Mouse (Mus musculus) midbrain, embryonic 13.5 days (tissue): ENCODE results near the gene Kcnj4. TPM values are rescaled to one million over a fixed set of nuclear protein-coding genes. Genes with fewer than 3 reads are reported as not detected.

Source experiments
- ATAC-seq: fragments of 200-750 bp; cut with Nextera tagmentation; 2 replicates; pipeline ENCODE4 v1.8.0; 2017; ENCODE audit warnings: mild to moderate bottlenecking, moderate TSS enrichment, moderate library complexity
- H3K27ac ChIP-seq: fragments of 300-500 bp; sonication (generic); 2 replicates; pipeline ENCODE4 v1.5.1; 2015; ENCODE audit warnings: inconsistent platforms, mild to moderate bottlenecking, moderate library complexity
- H3K27me3 ChIP-seq: fragments of 300-500 bp; sonication (generic); 2 replicates; pipeline ENCODE4 v1.6.1; 2015; ENCODE audit warnings: mild to moderate bottlenecking, inconsistent platforms
- H3K36me3 ChIP-seq: fragments of 300-500 bp; sonication (generic); 2 replicates; pipeline ENCODE4 v1.6.1; 2015; ENCODE audit warnings: mild to moderate bottlenecking, inconsistent platforms
- H3K4me1 ChIP-seq: fragments of 300-500 bp; sonication (generic); replicated peaks from 2 replicates; pipeline ENCODE4 v1.6.1; 2015; ENCODE audit warnings: inconsistent platforms
- H3K4me2 ChIP-seq: fragments of 300-500 bp; sonication (generic); replicated peaks from 2 replicates; pipeline ENCODE4 v1.6.1; 2015; ENCODE audit warnings: moderate library complexity, mild to moderate bottlenecking, inconsistent platforms
- H3K4me3 ChIP-seq: fragments of 300-500 bp; sonication (generic); replicated peaks from 2 replicates; pipeline ENCODE4 v1.5.1; 2015; ENCODE audit warnings: mild to moderate bottlenecking, inconsistent platforms
- H3K9ac ChIP-seq: fragments of 300-500 bp; sonication (generic); replicated peaks from 2 replicates; pipeline ENCODE4 v1.6.1; 2015; ENCODE audit warnings: mild to moderate bottlenecking, inconsistent platforms
- H3K9me3 ChIP-seq: fragments of 300-500 bp; sonication (generic); 2 replicates; pipeline ENCODE4 v1.6.1; 2016; ENCODE audit warnings: mild to moderate bottlenecking, inconsistent platforms
- WGBS: fragments of 180-500 bp; shearing (Covaris S2); methylation state at CpG from one replicate; pipeline ENCODE4 v1.1.7; 2015; 5-methylcytosine and 5-hydroxymethylcytosine counted together
- polyA plus RNA-seq: library from polyadenylated mRNA; unstranded; fragments of >200 nt; fragmentation: Nextera tagmentation; extraction: Ambion mirVana; gene quantifications from 2 replicates; pipeline ENCODE4 v1.2.1, GENCODE M21; 2015

The Kcnj4 gene
- polyA plus RNA-seq, 1 experiment from 2014 or later, result not detected

DNA sequence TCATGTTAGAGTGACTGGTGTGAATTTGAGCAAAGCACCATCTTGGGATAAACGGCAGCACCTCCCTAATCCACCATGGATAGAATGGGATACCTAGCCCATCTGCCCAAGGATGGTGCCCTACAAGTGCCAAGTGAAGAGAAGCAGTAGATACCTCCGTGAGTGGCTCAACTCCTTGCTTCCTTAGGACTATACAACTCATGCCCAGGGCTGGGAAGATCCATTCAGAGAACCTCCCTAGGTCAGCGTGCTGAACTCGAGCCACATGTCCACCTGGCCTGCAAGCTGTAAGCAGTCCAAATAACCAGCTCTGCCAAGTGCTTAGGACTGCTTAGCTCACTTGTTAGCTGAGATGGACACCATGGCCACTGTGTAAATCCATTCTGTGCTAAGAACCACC is 22.2 kb upstream of the Kcnj4 start:
- Histone ChIP-seq H3K27ac (no peak overlapping the region), H3K9ac (no peak overlapping the region)
- ATAC-seq, result no peak

DNA sequence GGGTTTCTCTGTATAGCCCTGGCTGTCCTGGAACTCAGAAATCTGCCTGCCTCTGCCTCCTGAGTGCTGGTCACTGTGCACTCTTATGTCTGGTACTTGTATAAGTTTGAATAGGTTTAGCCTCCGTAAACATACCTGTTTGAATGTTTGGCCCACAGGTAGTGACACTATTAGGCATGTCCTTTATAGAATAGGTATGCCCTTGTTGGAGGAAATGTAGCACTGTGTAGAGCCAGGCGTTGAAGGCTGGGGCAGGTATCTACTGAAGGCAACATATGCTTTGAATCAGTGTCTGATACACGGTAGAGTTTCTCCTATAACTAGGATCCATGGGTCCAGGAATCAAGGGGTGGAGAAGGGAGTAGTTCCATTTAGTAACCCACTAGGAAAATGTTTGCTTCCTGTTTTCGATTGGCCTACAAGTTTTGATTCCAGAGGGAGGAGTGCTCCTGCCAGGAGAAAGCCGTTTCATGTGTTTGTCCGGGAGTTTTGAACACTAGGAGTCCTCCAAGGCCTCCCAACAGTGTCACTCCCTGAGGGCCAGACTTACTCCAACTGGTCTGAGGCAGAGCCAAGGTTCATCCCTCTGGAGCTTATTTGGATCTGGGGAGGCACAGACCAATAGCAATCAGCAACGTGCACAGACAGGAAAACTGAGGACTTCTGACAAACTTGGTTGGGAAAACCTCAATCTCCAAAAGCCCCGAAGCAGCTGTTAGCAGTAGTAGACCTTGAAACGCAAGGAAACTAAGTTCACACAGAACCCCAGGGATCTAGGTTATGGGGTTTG is 21.1 kb upstream of the Kcnj4 start:
- H3K9ac ChIP-seq, result no peak overlapping the region
- no peak overlapping the region for H3K27ac ChIP-seq
- H3K4me2 ChIP-seq, result no peak overlapping the region
- peak; percentile 50; the same call in 1 of the 2 replicates for ATAC-seq
- H3K36me3 ChIP-seq, result peaks cover 54% of the 10 kb centered on the region
- no peaks in the 10 kb centered on the region for H3K4me1 ChIP-seq
- WGBS, result 69% methylated on average over 9 of the region's 9 CpGs
- H3K4me3 ChIP-seq, result no peak overlapping the region
- H3K27me3 ChIP-seq, result no peaks in the 10 kb centered on the region
- no peaks in the 10 kb centered on the region for H3K9me3 ChIP-seq

More for the DNA sequence above, 22.2 kb upstream of the Kcnj4 start:
- Histone ChIP-seq H3K4me3 (no peak overlapping the region), H3K36me3 (peaks cover 64% of the 10 kb centered on the region), H3K27me3 (no peaks in the 10 kb centered on the region), H3K4me2 (no peak overlapping the region), H3K4me1 (no peaks in the 10 kb centered on the region), H3K9me3 (no peaks in the 10 kb centered on the region)
- WGBS, result 84% methylated on average over 4 of the region's 4 CpGs

DNA sequence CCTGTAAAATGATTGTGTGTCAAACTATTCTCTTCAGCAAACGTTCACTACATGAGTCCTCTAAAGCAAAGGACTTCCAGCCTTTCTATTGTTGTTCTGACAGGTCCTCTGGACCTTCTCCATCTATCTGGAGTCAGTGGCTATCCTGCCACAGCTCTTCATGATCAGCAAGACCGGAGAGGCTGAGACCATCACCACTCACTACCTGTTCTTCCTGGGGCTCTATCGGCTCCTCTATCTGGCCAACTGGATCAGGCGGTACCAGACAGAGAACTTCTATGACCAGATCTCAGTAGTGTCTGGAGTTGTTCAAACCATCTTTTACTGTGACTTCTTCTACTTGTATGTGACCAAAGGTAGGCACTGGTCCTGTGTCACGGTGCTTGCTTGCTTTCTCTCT is 20.5 kb upstream of the Kcnj4 start:
- H3K4me2 ChIP-seq, result no peak overlapping the region
- no peak overlapping the region for H3K9ac ChIP-seq
- no peak for ATAC-seq
- no peaks in the 10 kb centered on the region for H3K9me3 ChIP-seq
- no peak overlapping the region for H3K4me3 ChIP-seq
- H3K27ac ChIP-seq, result no peak overlapping the region
- no peaks in the 10 kb centered on the region for H3K27me3 ChIP-seq
- H3K36me3 ChIP-seq, result peaks cover 47% of the 10 kb centered on the region
- 90% methylated on average over 5 of the region's 5 CpGs for WGBS
- H3K4me1 ChIP-seq, result no peaks in the 10 kb centered on the region

DNA sequence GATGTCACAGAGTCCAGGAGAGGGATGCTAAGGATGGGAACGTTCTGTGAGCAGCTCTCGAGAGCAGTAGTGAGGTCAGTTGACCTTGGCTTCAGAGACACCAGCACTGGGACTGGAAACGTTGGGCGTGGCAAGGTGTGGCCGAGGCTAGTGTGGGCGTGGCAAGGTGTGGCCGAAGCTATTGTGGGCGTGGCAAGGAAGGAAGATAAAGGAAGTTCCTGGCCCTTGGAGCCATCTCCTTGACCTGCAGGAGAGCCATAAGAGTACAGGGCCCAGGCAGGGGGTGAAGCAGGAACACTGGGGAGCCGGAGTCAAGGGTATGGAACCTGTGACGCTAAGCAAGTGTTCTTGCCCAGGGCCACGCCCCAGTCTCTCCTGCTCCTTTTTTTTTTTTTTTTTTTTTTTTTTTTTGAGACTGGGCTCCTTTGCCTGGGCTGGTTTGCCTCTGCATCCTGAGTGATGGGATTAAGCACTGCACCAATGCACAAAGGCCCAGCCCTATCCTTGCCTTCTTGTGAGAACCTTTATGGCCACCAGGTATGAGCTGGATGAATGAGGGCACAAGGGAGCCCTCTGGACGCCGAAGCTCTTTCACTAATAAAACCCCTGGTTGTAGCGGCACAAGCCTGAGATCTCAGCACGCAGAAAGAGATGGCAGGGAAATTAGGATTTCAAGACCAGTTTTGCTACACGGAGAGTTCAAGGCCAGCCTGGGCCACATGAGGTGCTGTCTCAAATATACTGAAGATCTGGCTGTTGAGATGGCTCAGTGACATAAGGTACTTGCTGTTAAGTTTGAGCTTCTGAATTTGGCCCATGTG is 14.6 kb upstream of the Kcnj4 start:
- WGBS, result 49% methylated on average over 16 of the region's 16 CpGs
- no peak for ATAC-seq

DNA sequence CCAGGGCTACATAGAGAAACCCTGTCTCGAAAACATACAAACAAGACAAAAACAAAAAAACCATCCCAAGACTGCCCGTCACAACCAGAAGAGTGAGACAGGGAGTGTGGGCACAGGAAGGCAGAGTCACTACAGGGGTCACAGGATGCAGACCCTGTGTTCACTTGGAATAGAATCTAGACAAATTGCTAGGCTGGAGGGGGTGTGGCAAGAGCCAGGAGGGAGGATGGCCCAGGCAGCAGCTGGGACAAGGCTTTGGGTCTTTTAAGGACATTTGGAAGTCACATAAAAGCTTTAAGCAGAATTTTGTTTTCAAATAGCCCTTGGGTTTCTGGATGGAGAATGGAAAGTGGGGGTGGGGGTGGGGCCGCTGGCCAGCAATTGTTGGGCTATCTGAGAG is 13.5 kb upstream of the Kcnj4 start:
- no peak overlapping the region for H3K4me2 ChIP-seq
- no peak overlapping the region for H3K9ac ChIP-seq
- H3K9me3 ChIP-seq, result no peaks in the 10 kb centered on the region
- H3K36me3 ChIP-seq, result no peaks in the 10 kb centered on the region
- H3K4me3 ChIP-seq, result no peak overlapping the region
- H3K27ac ChIP-seq, result no peak overlapping the region
- WGBS, result 86% methylated on average over 3 of the region's 3 CpGs
- H3K27me3 ChIP-seq, result peaks cover 57% of the 10 kb centered on the region
- H3K4me1 ChIP-seq, result peaks cover 20% of the 10 kb centered on the region
- no peak for ATAC-seq

More for the DNA sequence above, 14.6 kb upstream of the Kcnj4 start:
- Histone ChIP-seq H3K36me3 (no peaks in the 10 kb centered on the region), H3K4me3 (no peak overlapping the region), H3K27me3 (peaks cover 46% of the 10 kb centered on the region), H3K9me3 (no peaks in the 10 kb centered on the region), H3K9ac (no peak overlapping the region), H3K4me2 (no peak overlapping the region), H3K4me1 (peaks cover 20% of the 10 kb centered on the region), H3K27ac (no peak overlapping the region)

- Histone ChIP-seq H3K27me3 (peaks cover 65% of the 10 kb centered on the region), H3K36me3 (no peaks in the 10 kb centered on the region), H3K4me2 (no peak overlapping the region), H3K9ac (no peak overlapping the region), H3K27ac (no peak overlapping the region), H3K9me3 (no peaks in the 10 kb centered on the region), H3K4me1 (peaks cover 22% of the 10 kb centered on the region), H3K4me3 (no peak overlapping the region)
- no peak for ATAC-seq
- WGBS, result 69% methylated on average over 4 of the region's 4 CpGs
These were observed 12.7 kb upstream of the Kcnj4 start for GRCm38 (mm10) chr15:79517710-79518109.

- H3K9me3 ChIP-seq, result no peaks in the 10 kb centered on the region
- H3K4me2 ChIP-seq, result peak within 1 kb of the TSS; percentile 76
- H3K27ac ChIP-seq, result no peak within 1 kb of the TSS
- H3K4me1 ChIP-seq, result peaks cover 32% of the 10 kb centered on the region
- H3K4me3 ChIP-seq, result peak within 1 kb of the TSS; percentile 45
- peak; percentile 40; the same call in 1 of the 2 replicates for ATAC-seq
- H3K27me3 ChIP-seq, result peaks cover 73% of the 10 kb centered on the region
- no peaks in the 10 kb centered on the region for H3K36me3 ChIP-seq
- 1% methylated on average over 65 of the region's 71 CpGs for WGBS
- H3K9ac ChIP-seq, result peak within 1 kb of the TSS; percentile 53
These were observed 11.4 kb upstream of the Kcnj4 start, which contains the start of gene Kdelr3 for GRCm38 (mm10) chr15:79516171-79517096. Gene Kdelr3, plus strand, starts transcription at chr15:79516411.

DNA sequence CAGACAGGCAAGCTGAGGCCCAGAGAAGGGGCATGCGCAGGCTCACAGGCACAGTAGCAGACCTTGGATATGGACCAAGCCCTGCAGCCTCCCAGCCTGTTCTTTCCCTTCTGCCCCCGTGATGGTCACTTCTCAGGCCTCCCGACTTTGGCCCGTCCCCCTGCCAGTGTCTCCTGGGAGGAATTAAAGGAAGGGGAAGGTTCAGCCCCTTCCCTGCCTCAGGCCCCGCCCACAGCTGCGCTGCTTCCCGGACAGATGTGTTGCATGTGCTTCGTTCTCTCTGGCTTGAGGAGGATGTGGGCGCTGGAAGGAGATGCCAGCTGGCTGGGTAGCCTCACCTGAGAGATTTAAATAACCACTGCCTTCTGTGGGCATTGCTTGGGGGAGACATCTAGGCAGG is 8.9 kb upstream of the Kcnj4 start:
- no peak overlapping the region for H3K4me3 ChIP-seq

DNA sequence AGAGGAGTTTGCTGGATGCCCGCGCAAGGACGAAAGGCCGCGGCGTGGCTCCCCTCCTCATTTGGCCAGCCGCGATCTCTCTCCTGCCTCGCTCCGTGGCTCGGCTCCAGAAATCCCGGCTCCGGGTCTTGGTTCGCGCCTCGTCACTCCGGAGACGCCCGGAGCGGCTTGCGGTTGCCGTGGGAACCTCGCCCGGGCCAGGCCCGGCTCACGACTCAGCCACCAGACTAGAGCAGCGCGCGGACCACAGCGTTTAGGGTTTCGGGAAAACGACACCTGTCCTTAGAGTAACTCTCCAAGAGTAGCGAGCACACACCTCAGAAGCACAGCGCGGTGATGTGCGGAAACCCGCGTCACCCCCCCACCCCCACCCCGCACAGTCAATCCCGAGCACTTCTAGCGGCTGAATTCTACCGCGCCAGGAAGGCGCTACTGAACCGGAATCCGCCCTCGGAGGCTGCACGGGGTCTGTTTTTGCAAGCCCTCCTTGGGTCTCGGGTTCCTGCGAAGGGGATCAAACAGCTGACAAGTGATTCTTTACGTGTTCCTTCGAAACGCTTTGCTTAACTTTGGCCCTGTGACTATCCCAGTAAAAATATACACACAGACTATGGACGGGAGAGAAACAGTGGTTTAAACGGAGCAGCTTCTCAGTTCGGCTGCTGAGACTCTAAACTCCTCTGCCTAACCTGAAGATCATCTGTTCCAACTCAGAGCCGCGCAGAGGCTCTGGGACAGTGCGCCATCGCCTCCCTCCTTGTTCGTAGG is 6.7 kb upstream of the Kcnj4 start:
- Histone ChIP-seq H3K36me3 (no peaks in the 10 kb centered on the region), H3K4me3 (peak overlapping the region; percentile 42), H3K4me1 (peaks cover 30% of the 10 kb centered on the region), H3K27ac (no peak overlapping the region), H3K27me3 (peaks cover 92% of the 10 kb centered on the region), H3K4me2 (peak overlapping the region; percentile 67), H3K9ac (peak overlapping the region; percentile 49), H3K9me3 (no peaks in the 10 kb centered on the region)
- peak; percentile 91 for ATAC-seq
- WGBS, result under 1% methylated on average over 61 of the region's 61 CpGs

More for the DNA sequence above, 8.9 kb upstream of the Kcnj4 start:
- H3K4me2 ChIP-seq, result no peak overlapping the region
- no peak for ATAC-seq
- H3K36me3 ChIP-seq, result no peaks in the 10 kb centered on the region
- peaks cover 94% of the 10 kb centered on the region for H3K27me3 ChIP-seq
- H3K9me3 ChIP-seq, result no peaks in the 10 kb centered on the region
- H3K4me1 ChIP-seq, result peaks cover 39% of the 10 kb centered on the region
- H3K9ac ChIP-seq, result no peak overlapping the region
- WGBS, result 15% methylated on average over 9 of the region's 9 CpGs
- H3K27ac ChIP-seq, result no peak overlapping the region

DNA sequence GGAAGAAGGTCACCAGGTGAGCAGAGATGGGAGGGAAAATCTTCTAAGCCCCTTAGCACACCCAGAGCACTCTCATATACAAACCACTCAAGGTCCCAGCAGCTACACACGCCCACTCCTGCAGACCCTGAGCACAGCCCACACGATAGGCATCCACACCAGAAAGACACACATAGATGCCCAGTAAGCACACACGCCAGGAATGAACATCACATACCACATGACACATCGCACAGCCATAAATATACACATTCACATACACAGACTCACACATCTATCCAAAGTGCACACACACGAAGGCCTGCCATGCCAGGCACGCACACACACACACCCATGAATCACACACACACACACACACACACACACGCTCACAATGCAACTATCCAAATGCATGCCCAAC is 5.4 kb upstream of the Kcnj4 start:
- no peak for ATAC-seq
- H3K4me2 ChIP-seq, result no peak overlapping the region
- no peak overlapping the region for H3K9ac ChIP-seq
- H3K4me3 ChIP-seq, result no peak overlapping the region
- WGBS, result 87% methylated on average over 7 of the region's 7 CpGs
- no peaks in the 10 kb centered on the region for H3K9me3 ChIP-seq
- H3K27me3 ChIP-seq, result peaks cover 89% of the 10 kb centered on the region
- H3K4me1 ChIP-seq, result peaks cover 32% of the 10 kb centered on the region
- H3K27ac ChIP-seq, result no peak overlapping the region
- H3K36me3 ChIP-seq, result no peaks in the 10 kb centered on the region

DNA sequence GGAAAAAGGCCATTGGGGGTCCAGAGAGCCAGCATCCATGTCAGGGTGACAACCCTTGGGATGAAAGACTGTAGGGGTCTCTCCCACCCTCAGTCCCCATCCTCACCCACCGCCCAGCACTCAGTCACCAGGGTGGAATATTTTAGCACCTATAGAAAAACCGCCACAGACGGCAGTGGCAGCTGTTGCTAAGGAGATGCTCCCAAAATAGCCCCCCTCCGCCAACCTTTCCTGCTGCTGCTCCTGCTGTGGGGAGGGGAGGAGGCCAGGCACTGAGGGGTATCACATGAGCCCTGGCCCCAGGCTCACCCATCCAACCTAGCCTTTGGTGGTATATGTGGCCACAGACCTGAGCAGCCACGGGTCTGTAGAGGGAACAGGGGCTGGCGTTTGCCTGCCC is 5.0 kb upstream of the Kcnj4 start:
- WGBS, result 36% methylated on average over 6 of the region's 6 CpGs
- Histone ChIP-seq H3K9ac (no peak overlapping the region), H3K4me3 (no peak overlapping the region), H3K4me2 (no peak overlapping the region), H3K36me3 (no peaks in the 10 kb centered on the region), H3K27me3 (peaks cover 89% of the 10 kb centered on the region), H3K9me3 (no peaks in the 10 kb centered on the region), H3K27ac (no peak overlapping the region), H3K4me1 (peaks cover 36% of the 10 kb centered on the region)
- no peak for ATAC-seq
